Mouse (Mus musculus): ENCODE measurements around the gene Ube2c. TPM values are rescaled to one million over a fixed set of nuclear protein-coding genes. Genes with fewer than 3 reads are reported as not detected.
A peak's percentile ranks its signal among the peaks of the same experiment; 100 is the strongest.
"Not testable (repeated sequence)": the region's sequence is repeated elsewhere in the genome, so short reads cannot be mapped to it uniquely, and the experiment has no call there.

The Ube2c gene
- polyA plus RNA-seq, 1 experiment from 2014 or later, result 388 TPM

GRCm38 (mm10) chr2:164795868-164796267 is 26.2 kb downstream of the Ube2c start:
- Histone ChIP-seq H3K4me2 (ENCODE audit: low read length) (no peak overlapping the region), H3K27me3 (ENCODE audit: control insufficient read depth, insufficient read depth, low read length) (no peaks in the 10 kb centered on the region), H3K27ac (replicated peaks in 1 of 2; ENCODE audit: control insufficient read depth in 1 of 2, insufficient read depth in 1 of 2, low read depth in 2 of 2, low read length in 2 of 2) (no peak overlapping the region), H3K36me3 (ENCODE audit: control insufficient read depth, insufficient read depth, low read length) (peaks cover 85% of the 10 kb centered on the region), H3K4me1 (ENCODE audit: control insufficient read depth in 2 of 2, insufficient read depth in 2 of 2, low read length in 2 of 2) (peaks cover 5 to 14% of the 10 kb centered on the region in 2 experiments; a peak in 3 of 4 replicates), H3K4me3 (ENCODE audit: control insufficient read depth in 1 of 2, insufficient read depth in 1 of 2, low read depth in 1 of 2, low read length in 2 of 2) (no peak overlapping the region), H3K9me3 (ENCODE audit: control insufficient read depth, low read length) (no peaks in the 10 kb centered on the region), H3K9ac (ENCODE audit: low read length) (no peak overlapping the region)
- 74% methylated on average over 4 of the region's 4 CpGs for WGBS
- ATAC-seq (ENCODE audit: insufficient number of reproducible peaks, insufficient read depth, low FRiP score, low read depth), result no peak

- WGBS, result 75% methylated on average over 6 of the region's 6 CpGs
- H3K27ac ChIP-seq (replicated peaks in 1 of 2; ENCODE audit: control insufficient read depth in 1 of 2, insufficient read depth in 1 of 2, low read depth in 2 of 2, low read length in 2 of 2); H3K4me3 ChIP-seq (ENCODE audit: control insufficient read depth in 1 of 2, insufficient read depth in 1 of 2, low read depth in 1 of 2, low read length in 2 of 2); H3K4me2 ChIP-seq (ENCODE audit: low read length); ATAC-seq (ENCODE audit: insufficient number of reproducible peaks, insufficient read depth, low FRiP score, low read depth); H3K27me3 ChIP-seq (ENCODE audit: control insufficient read depth, insufficient read depth, low read length); H3K9ac ChIP-seq (ENCODE audit: low read length); H3K9me3 ChIP-seq (ENCODE audit: control insufficient read depth, low read length); H3K4me1 ChIP-seq (ENCODE audit: control insufficient read depth in 2 of 2, insufficient read depth in 2 of 2, low read length in 2 of 2): not testable (repeated sequence)
- peaks cover 86% of the 10 kb centered on the region for H3K36me3 ChIP-seq (ENCODE audit: control insufficient read depth, insufficient read depth, low read length)
Measured at GRCm38 (mm10) chr2:164798554-164798953, 28.9 kb downstream of the Ube2c start.

GRCm38 (mm10) chr2:164800252-164801004 is 30.7 kb downstream of the Ube2c start:
- Histone ChIP-seq H3K4me2 (ENCODE audit: low read length) (no peak overlapping the region), H3K9me3 (ENCODE audit: control insufficient read depth, low read length) (no peaks in the 10 kb centered on the region), H3K36me3 (ENCODE audit: control insufficient read depth, insufficient read depth, low read length) (peaks cover 69% of the 10 kb centered on the region), H3K9ac (ENCODE audit: low read length) (no peak overlapping the region), H3K27ac (replicated peaks in 1 of 2; ENCODE audit: control insufficient read depth in 1 of 2, insufficient read depth in 1 of 2, low read depth in 2 of 2, low read length in 2 of 2) (no peak overlapping the region), H3K4me1 (ENCODE audit: control insufficient read depth in 2 of 2, insufficient read depth in 2 of 2, low read length in 2 of 2) (peaks cover 4 to 9% of the 10 kb centered on the region in 2 experiments; a peak in 3 of 4 replicates), H3K27me3 (ENCODE audit: control insufficient read depth, insufficient read depth, low read length) (no peaks in the 10 kb centered on the region), H3K4me3 (ENCODE audit: control insufficient read depth in 1 of 2, insufficient read depth in 1 of 2, low read depth in 1 of 2, low read length in 2 of 2) (no peak overlapping the region)
- no peak for ATAC-seq (ENCODE audit: insufficient number of reproducible peaks, insufficient read depth, low FRiP score, low read depth)
- 81% methylated on average over 13 of the region's 13 CpGs for WGBS

- Histone ChIP-seq H3K36me3 (ENCODE audit: control insufficient read depth, insufficient read depth, low read length) (peaks cover 41% of the 10 kb centered on the region), H3K4me1 (ENCODE audit: control insufficient read depth in 2 of 2, insufficient read depth in 2 of 2, low read length in 2 of 2) (peaks cover 4 to 16% of the 10 kb centered on the region in 2 experiments; a peak in 3 of 4 replicates), H3K4me3 (ENCODE audit: control insufficient read depth in 1 of 2, insufficient read depth in 1 of 2, low read depth in 1 of 2, low read length in 2 of 2) (peak overlapping the region in 1 of 2 experiments; percentile 94; a peak in 1 of 4 replicates), H3K9ac (ENCODE audit: low read length) (peak overlapping the region; percentile 92), H3K27ac (replicated peaks in 1 of 2; ENCODE audit: control insufficient read depth in 1 of 2, insufficient read depth in 1 of 2, low read depth in 2 of 2, low read length in 2 of 2) (no peak overlapping the region), H3K27me3 (ENCODE audit: control insufficient read depth, insufficient read depth, low read length) (no peaks in the 10 kb centered on the region), H3K4me2 (ENCODE audit: low read length) (peak overlapping the region; percentile 68), H3K9me3 (ENCODE audit: control insufficient read depth, low read length) (no peaks in the 10 kb centered on the region)
- no peak for ATAC-seq (ENCODE audit: insufficient number of reproducible peaks, insufficient read depth, low FRiP score, low read depth)
- WGBS, result 87% methylated on average over 16 of the region's 16 CpGs
Measured at GRCm38 (mm10) chr2:164803201-164803920, 33.7 kb downstream of the Ube2c start.

GRCm38 (mm10) chr2:164803921-164804313 is 34.2 kb downstream of the Ube2c start:
- whole genome bisulfite sequencing, result 52% methylated on average over 1 of the region's 1 CpGs
- peak overlapping the region in 1 of 2 experiments; percentile 82; a peak in 2 of 4 replicates for H3K27ac ChIP-seq (replicated peaks in 1 of 2; ENCODE audit: control insufficient read depth in 1 of 2, insufficient read depth in 1 of 2, low read depth in 2 of 2, low read length in 2 of 2)
- peaks cover 43% of the 10 kb centered on the region for H3K36me3 ChIP-seq (ENCODE audit: control insufficient read depth, insufficient read depth, low read length)

GRCm38 (mm10) chr2:164804533-164805331 is 35.0 kb downstream of the Ube2c start, which contains the start of the genes Acot8 and Zswim3:
Acot8 (minus strand) TSS chr2:164804882.
Zswim3 (plus strand) TSS chr2:164805098.
- no peaks in the 10 kb centered on the region for H3K9me3 ChIP-seq (ENCODE audit: control insufficient read depth, low read length)
- peak within 1 kb of the TSS; percentile 85 to 94 for H3K4me3 ChIP-seq (ENCODE audit: control insufficient read depth in 1 of 2, insufficient read depth in 1 of 2, low read depth in 1 of 2, low read length in 2 of 2)
- peak within 1 kb of the TSS; percentile 92 for H3K9ac ChIP-seq (ENCODE audit: low read length)
- peak within 1 kb of the TSS; percentile 72 to 82 for H3K27ac ChIP-seq (replicated peaks in 1 of 2; ENCODE audit: control insufficient read depth in 1 of 2, insufficient read depth in 1 of 2, low read depth in 2 of 2, low read length in 2 of 2)
- no peaks in the 10 kb centered on the region for H3K27me3 ChIP-seq (ENCODE audit: control insufficient read depth, insufficient read depth, low read length)
- H3K4me2 ChIP-seq (ENCODE audit: low read length), result peak within 1 kb of the TSS; percentile 92
- ATAC-seq (ENCODE audit: insufficient number of reproducible peaks, insufficient read depth, low FRiP score, low read depth), result peak; percentile 94
- H3K36me3 ChIP-seq (ENCODE audit: control insufficient read depth, insufficient read depth, low read length), result peaks cover 41% of the 10 kb centered on the region
- under 1% methylated on average over 47 of the region's 47 CpGs for WGBS
- H3K4me1 ChIP-seq (ENCODE audit: control insufficient read depth in 2 of 2, insufficient read depth in 2 of 2, low read length in 2 of 2), result peaks cover 4 to 16% of the 10 kb centered on the region in 2 experiments; a peak in 3 of 4 replicates

More at GRCm38 (mm10) chr2:164803921-164804313, 34.2 kb downstream of the Ube2c start:
- peaks cover 4 to 16% of the 10 kb centered on the region in 2 experiments; a peak in 3 of 4 replicates for H3K4me1 ChIP-seq (ENCODE audit: control insufficient read depth in 2 of 2, insufficient read depth in 2 of 2, low read length in 2 of 2)
- H3K4me2 ChIP-seq (ENCODE audit: low read length), result peak overlapping the region; percentile 68
- H3K9ac ChIP-seq (ENCODE audit: low read length), result peak overlapping the region; percentile 92
- H3K9me3 ChIP-seq (ENCODE audit: control insufficient read depth, low read length), result no peaks in the 10 kb centered on the region
- no peaks in the 10 kb centered on the region for H3K27me3 ChIP-seq (ENCODE audit: control insufficient read depth, insufficient read depth, low read length)
- no peak for ATAC-seq (ENCODE audit: insufficient number of reproducible peaks, insufficient read depth, low FRiP score, low read depth)
- H3K4me3 ChIP-seq (ENCODE audit: control insufficient read depth in 1 of 2, insufficient read depth in 1 of 2, low read depth in 1 of 2, low read length in 2 of 2), result peak overlapping the region; percentile 85 to 94

- under 1% methylated on average over 21 of the region's 21 CpGs for WGBS
- Histone ChIP-seq H3K36me3 (ENCODE audit: control insufficient read depth, insufficient read depth, low read length) (peaks cover 36% of the 10 kb centered on the region), H3K27me3 (ENCODE audit: control insufficient read depth, insufficient read depth, low read length) (no peaks in the 10 kb centered on the region), H3K4me3 (ENCODE audit: control insufficient read depth in 1 of 2, insufficient read depth in 1 of 2, low read depth in 1 of 2, low read length in 2 of 2) (peak overlapping the region; percentile 78 to 94), H3K27ac (replicated peaks in 1 of 2; ENCODE audit: control insufficient read depth in 1 of 2, insufficient read depth in 1 of 2, low read depth in 2 of 2, low read length in 2 of 2) (peak overlapping the region; percentile 69 to 76), H3K4me2 (ENCODE audit: low read length) (peak overlapping the region; percentile 92), H3K9ac (ENCODE audit: low read length) (peak overlapping the region; percentile 82), H3K9me3 (ENCODE audit: control insufficient read depth, low read length) (no peaks in the 10 kb centered on the region), H3K4me1 (ENCODE audit: control insufficient read depth in 2 of 2, insufficient read depth in 2 of 2, low read length in 2 of 2) (peaks cover 4 to 16% of the 10 kb centered on the region in 2 experiments; a peak in 3 of 4 replicates)
- peak; percentile 51 for ATAC-seq (ENCODE audit: insufficient number of reproducible peaks, insufficient read depth, low FRiP score, low read depth)
Measured at GRCm38 (mm10) chr2:164805332-164805718, 35.6 kb downstream of the Ube2c start.

Measured in heart, embryonic 14.5 days (tissue).